Mouse (Mus musculus) CD8-positive naive resting alpha-beta T cell, adult 2 months (primary cell): ENCODE measurements around the gene Cmtm3.
"Not testable (repeated sequence)": the region's sequence is repeated elsewhere in the genome, so short reads cannot be mapped to it uniquely, and the experiment has no call there.

Experiments used
- DNase-seq, 2 experiments: peaks; one replicate each; pipeline ENCODE4 v3.0.0; 2022; ENCODE audit warnings: low read depth in 2 of 2, low spot score in 2 of 2

The Cmtm3 gene

GRCm38 (mm10) chr8:104339229-104339982, at the start of gene Cmtm3:
Cmtm3 (plus strand) TSS chr8:104339410.
- no peak for DNase-seq

GRCm38 (mm10) chr8:104293081-104293480, 46.1 kb upstream of the Cmtm3 start, which contains the start of gene Cmtm2a:
Cmtm2a (minus strand) TSS chr8:104293181.
- DNase-seq, result not testable (repeated sequence)

- DNase-seq, result no peak
These were observed 44.8 kb upstream of the Cmtm3 start for GRCm38 (mm10) chr8:104294396-104294795.

GRCm38 (mm10) chr8:104301577-104301976, 37.6 kb upstream of the Cmtm3 start:
- not testable (repeated sequence) for DNase-seq

- not testable (repeated sequence) for DNase-seq
These were observed 36.7 kb upstream of the Cmtm3 start for GRCm38 (mm10) chr8:104302536-104302935.

- DNase-seq, result no peak
These were observed 34.2 kb upstream of the Cmtm3 start for GRCm38 (mm10) chr8:104304962-104305361.

- DNase-seq, result not testable (repeated sequence)
These were observed 30.9 kb upstream of the Cmtm3 start for GRCm38 (mm10) chr8:104308341-104308740.

GRCm38 (mm10) chr8:104309441-104310155, 29.6 kb upstream of the Cmtm3 start, which contains the start of the genes Gm45711 and Cmtm1:
Gm45711 (minus strand) TSS chr8:104310081.
Cmtm1 (minus strand) TSS chr8:104310145.
- not testable (repeated sequence) for DNase-seq

- not testable (repeated sequence) for DNase-seq
These were observed 27.2 kb upstream of the Cmtm3 start for GRCm38 (mm10) chr8:104312023-104312422.

GRCm38 (mm10) chr8:104313311-104313710, 25.9 kb upstream of the Cmtm3 start:
- no peak for DNase-seq

GRCm38 (mm10) chr8:104321267-104321666, 17.9 kb upstream of the Cmtm3 start, which contains the start of gene Gm11020:
Gm11020 (plus strand) TSS chr8:104321567.
- DNase-seq, result not testable (repeated sequence)

GRCm38 (mm10) chr8:104321930-104322329, 17.3 kb upstream of the Cmtm3 start, which contains the start of gene Cmtm2b:
Cmtm2b (plus strand) TSS chr8:104322230.
- not testable (repeated sequence) for DNase-seq

- no peak for DNase-seq
These were observed 6.3 kb upstream of the Cmtm3 start for GRCm38 (mm10) chr8:104332665-104333631.

- no peak for DNase-seq
These were observed 5.4 kb upstream of the Cmtm3 start for GRCm38 (mm10) chr8:104333786-104334185.

- DNase-seq, result no peak
These were observed 5.0 kb upstream of the Cmtm3 start for GRCm38 (mm10) chr8:104334196-104334595.

- DNase-seq, result no peak
These were observed 2.4 kb upstream of the Cmtm3 start for GRCm38 (mm10) chr8:104336806-104337205.

GRCm38 (mm10) chr8:104337890-104338289, 1.3 kb upstream of the Cmtm3 start:
- DNase-seq, result peak in 1 of 2 experiments; percentile 19

- no peak for DNase-seq
These were observed 698 bp downstream of the Cmtm3 start for GRCm38 (mm10) chr8:104339983-104340232.

- DNase-seq, result peak; percentile 70 to 76
These were observed 1.3 kb downstream of the Cmtm3 start for GRCm38 (mm10) chr8:104340233-104341105.

- DNase-seq, result no peak
These were observed 1.9 kb downstream of the Cmtm3 start for GRCm38 (mm10) chr8:104341106-104341561.
